Mouse (Mus musculus): ENCODE measurements around the gene Stip1.

GRCm38 (mm10) chr19:6999360-7000063, 40.3 kb downstream of the Stip1 start:
- no peak for TF ChIP-seq CTCF (IDR thresholded peaks at IDR 0.05; ENCODE audit: insufficient read depth, low read length)
- no peak for TF ChIP-seq POLR2A (IDR thresholded peaks at IDR 0.05; ENCODE audit: borderline replicate concordance, extremely low read depth, low read depth, low read length)
